Mouse (Mus musculus): Measurements from ENCODE around the gene Fkbp15.

The Fkbp15 gene

DNA sequence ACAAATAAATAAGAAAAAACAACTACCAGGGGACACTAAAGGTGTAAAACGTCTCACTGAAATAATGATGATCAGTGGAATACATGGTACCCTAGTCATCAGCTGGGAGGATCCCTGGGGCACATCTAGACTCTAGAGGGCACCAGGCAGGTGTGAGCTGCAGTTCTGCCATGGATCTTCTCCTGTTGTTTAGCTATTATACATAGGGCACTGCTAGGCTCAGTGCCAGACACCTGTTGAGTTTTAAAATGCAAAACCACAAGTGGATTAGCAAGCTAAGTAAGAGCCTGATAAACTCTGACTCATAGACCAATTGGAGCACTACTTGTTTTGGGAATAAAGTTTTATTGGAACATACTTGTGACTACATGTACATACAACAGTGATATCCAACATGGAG lies 42.1 kb downstream of the Fkbp15 start:
- DNase-seq (ENCODE audit: low read depth, low spot score) = no peak

DNA sequence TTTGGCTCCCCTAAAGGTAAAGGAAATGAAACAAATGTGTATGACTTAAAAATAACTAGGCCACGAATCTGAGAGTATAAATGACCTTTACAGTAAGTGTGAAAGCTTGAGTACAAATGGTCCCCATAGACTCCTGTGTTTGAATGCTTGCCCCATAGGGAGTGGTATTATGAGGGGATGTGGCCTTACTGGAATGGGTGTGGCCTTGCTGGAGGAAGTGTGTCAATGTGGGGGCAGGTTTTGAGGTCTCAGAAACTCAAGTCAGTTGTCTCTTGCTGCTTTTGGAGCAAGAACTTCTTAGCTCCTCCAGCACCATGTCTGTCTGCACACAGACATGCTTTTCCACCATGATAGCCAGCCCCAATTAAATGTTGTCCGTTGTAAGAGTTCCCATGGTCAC lies 43.9 kb downstream of the Fkbp15 start:
- no peak for DNase-seq (ENCODE audit: low read depth, low spot score)

DNA sequence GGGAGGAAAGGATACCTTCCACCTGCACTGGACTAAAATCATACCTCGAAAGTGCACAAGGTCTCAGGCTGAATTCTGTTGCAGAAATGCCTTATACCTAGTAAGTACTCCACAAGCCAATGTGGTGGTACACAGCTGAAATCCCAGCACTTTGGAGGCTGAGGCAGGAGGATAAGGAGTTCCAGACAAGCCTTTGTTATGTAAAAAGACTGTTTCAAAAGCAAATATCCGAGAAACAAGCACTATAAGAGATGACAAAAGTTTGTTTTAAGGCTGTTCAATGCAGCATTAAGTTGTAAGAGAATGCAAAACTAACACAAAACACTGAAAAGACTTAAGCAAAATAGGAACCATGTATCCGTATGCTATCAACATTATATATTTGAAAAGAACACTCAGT lies 45.8 kb downstream of the Fkbp15 start:
- DNase-seq (ENCODE audit: low read depth, low spot score) = no peak

DNA sequence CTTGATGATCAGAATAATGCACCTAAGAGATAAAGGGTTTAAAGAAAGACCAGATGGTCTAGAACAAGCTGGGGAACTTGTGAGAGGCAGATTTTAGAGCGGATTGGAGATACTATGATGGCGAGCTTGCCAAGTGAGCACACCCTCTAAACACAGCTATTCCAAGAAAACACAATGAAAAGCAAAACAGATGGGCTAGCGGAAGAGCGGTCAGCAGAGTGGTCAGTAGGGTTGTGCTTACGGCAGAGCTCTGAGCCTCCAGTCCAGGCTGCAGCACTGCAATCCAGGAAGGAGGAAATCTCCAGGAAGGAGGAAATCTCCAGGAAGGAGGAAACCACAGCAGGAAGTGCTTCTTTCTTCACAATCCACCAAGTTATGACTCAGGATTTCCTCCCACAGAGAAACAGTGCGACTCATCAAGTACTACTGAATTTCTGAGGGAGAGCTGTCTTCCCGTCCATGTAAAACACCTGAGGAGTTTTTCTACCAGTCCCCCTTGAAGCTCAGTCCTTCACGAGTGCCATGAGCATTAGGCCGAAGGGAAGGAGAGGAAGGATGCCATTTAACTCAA lies 46.6 kb downstream of the Fkbp15 start:
- DNase-seq (ENCODE audit: low read depth, low spot score) = no peak

DNA sequence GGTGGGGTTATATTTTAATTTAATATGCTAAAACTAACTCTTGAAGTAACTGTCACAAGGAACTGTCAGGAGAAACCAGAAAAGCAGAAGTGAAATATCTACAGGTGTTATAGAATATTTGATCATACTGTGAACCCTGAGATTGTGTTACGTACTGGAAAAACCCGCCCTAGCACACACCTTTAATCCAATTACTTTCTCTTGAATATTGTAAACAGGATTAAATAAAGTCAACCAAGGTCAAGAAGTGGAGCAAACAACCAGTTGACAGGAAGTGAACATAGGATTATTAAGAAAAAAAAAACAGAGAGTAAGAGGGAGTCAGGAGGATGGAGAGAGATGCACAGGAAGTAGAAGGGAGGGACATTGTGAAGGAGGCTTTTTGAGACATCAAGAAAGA lies 47.5 kb downstream of the Fkbp15 start:
- DNase-seq (ENCODE audit: low read depth, low spot score) = no peak

DNA sequence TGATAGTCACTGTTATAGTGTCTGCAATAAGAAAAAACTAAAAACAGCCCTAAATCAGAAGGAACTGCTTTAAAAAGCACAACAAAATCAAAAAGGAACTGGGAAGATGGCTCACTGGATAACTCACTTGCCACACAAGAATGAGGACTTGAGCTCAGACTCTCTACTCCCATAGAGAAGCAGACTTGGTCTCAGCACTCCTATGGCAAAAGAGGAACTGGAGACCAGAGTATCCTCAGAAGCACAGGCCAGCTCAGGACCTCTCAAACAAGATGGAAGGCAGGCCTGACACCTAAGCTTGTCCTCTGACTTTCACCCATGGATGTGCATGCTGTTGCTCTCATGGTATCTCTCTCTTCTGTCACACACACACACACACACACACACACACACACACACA lies 51.9 kb downstream of the Fkbp15 start:
- no peak for DNase-seq (ENCODE audit: low read depth, low spot score)

DNA sequence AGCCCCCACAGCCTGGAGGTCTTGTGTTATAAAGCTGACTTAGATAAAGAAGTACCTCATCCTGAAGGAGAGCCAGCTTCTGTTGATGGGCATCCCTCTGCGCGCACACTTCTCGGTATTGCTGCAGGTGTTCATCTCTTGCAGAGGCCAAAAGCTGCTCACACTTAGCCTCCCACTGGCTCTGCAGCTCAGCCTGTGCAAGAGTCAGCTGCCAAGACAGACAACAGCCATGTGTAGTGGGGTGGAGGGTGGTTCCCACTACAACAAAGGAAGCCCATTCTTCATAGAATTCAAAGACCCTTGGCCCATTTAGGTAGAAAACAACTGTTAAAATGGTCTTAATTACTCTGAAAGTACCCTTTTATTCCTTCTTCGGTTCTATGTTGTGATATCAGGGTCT lies 53.5 kb downstream of the Fkbp15 start:
- no peak for DNase-seq (ENCODE audit: low read depth, low spot score)

DNA sequence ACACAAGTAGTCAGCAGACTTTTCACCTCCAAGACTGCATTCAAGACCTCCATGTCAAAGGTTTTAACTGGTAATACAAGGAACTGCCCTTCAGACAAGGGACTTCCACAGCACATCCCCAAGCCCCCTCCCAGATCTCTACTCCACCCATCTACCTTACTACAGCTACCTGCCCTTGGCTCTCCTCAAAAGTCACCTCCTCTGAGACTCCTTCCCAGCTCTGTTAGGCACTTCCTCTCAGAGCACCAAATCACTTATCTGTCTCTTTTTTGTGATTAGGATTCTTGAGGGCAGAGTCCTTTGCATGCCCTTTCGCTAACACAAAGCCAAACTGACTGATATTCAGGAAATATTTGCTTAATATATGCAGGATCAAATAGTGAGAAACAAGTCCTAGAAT lies 54.0 kb downstream of the Fkbp15 start:
- DNase-seq (ENCODE audit: low read depth, low spot score) = no peak

DNA sequence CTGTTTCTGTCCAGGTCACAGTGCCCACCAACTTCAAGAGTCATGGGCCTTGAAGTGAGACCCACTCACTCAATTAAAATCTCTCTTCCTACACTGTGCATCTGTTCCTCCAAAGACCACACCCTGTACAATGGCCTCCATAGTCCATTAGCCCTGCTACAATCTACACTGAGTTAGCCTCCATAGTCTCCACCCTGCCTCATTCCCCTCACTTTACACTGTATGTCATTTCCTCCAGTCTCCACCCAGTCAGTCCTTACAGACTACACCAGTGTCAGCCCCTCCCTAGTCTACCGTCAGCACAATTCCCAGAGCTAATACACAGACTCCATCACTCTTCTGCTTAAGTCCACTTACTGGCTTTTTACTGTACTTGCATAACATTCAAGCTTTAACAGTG lies 57.1 kb downstream of the Fkbp15 start:
- no peak for DNase-seq (ENCODE audit: low read depth, low spot score)

DNA sequence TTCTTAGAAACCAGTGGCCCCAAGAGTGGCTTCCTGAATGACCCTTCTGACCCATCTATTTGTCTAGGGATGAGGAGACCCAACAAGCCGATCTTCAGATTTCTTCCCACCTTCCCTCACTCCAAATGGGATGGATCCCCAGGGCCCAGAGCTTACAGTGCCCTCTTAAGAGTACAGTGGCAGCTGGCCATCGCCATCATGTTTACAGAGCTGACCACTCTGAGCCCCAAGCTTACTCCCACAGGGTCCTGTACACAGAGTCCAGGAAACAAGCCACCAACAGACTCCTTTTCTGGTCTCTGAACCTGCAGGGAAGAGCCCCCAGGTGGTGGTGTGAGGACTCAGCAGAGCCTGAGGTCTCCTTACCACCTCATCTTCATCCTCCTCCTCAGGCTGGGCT lies 57.6 kb downstream of the Fkbp15 start:
- DNase-seq (ENCODE audit: low read depth, low spot score) = no peak

DNA sequence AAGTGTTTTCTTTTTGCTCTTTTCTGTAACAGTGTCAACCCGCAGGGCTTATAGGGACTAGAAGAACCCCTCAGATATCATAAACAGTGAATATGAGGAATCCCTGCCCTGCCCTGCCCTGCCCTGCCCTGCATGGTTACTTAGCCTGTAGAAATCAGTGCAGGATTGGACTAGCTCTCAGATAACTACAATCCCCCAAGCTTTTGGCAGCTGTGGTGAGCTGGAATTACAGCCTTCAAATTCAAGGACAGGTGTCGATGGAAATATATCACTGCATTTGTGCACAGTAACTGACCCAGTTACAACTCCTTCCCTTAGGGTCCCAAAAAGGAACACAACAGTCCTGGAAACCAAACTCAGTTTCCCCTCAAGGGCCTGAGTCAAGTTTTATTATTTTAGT lies 60.3 kb downstream of the Fkbp15 start:
- DNase-seq (ENCODE audit: low read depth, low spot score) = no peak

DNA sequence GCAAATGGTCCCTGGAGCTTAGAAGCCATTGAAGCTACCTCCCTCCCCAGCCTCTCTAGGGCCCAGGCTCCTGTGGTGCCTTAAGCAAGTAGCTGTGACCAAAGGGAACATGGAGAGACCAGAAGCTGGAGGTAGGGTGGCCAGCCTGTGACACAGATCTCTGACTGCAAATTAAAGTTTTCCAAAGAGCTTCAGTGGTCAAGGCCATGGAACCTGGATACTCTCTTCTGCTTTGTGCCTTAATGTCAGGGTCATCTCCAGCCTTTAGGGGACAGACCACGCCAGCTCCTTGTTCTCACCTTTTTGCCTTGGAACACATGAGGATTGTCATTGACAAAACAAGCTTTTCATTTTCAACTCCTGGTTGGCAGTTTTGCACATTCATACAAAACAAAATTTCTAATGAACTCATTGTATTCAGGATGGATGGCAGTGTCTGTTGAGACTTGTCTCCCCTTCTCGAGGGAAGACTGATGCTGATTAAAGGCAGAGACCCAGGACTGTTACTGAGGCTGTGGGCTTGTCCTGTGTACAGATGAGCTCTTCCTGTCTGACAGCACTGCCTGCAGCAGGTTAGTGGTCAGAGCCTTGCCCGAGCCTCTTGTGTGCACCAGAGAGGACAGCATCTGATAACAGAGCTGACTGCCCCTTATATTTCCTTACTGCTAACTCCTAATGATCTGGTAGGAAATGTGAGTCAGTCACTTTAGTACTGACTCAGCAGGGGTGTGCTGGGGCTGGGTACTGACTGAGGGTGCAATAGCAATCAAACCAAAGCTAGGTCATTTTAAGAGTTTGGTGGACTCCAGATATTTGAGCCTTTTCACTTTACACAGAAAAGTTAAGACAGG lies 62.8 kb downstream of the Fkbp15 start:
- DNase-seq (ENCODE audit: low read depth, low spot score) = no peak

DNA sequence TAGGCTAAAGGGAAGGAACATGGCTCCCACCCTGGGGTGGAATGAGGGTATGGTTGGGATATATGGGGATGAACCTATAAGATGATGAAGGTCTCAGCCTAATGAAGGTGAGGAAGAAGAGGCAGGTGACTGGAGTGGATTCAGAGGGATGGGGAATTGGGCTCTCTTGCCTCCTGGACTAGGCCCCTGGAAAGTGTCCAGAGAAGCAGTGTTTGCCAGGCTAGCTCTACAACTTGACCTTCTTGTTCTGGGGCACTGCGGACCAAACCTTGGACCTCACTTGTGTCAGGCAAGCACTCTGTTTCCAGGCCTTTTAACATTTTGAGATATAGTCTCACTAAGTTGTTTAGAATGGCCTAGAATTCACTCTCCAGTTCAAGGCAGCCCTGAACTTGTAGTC lies 65.6 kb downstream of the Fkbp15 start:
- DNase-seq (ENCODE audit: low read depth, low spot score) = no peak

DNA sequence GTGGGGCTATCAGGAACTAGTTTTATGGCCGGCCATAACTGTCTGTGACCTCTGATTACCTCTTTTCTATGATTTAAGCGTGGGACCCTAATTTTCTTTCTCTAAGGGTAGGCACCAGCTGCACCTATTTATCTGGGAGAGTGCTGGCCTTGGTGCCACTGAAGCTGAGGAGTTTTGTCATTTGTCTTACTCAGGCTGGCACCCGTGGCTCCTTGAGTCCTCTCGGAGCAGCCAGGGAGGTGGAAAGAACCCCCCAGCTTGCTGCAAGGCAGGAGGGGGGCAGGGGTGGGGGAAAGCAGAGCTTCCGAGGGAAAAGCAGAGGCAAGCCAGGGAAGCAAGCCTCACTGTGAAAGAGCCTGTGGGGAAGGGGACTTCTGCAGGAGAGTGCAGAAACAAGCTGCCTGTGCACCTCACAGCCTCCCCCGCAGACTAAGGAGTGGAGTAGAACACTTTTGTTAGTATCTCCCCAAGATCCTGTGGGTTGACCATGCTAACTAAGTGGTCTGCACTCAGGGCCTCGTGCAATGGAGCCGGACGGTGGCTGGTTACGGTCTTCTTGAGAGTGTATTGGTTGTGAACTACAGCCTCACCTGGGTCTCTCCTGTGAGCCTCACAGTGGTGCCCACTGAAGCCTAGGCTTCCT lies 67.0 kb downstream of the Fkbp15 start:
- DNase-seq (ENCODE audit: low read depth, low spot score) = no peak

DNA sequence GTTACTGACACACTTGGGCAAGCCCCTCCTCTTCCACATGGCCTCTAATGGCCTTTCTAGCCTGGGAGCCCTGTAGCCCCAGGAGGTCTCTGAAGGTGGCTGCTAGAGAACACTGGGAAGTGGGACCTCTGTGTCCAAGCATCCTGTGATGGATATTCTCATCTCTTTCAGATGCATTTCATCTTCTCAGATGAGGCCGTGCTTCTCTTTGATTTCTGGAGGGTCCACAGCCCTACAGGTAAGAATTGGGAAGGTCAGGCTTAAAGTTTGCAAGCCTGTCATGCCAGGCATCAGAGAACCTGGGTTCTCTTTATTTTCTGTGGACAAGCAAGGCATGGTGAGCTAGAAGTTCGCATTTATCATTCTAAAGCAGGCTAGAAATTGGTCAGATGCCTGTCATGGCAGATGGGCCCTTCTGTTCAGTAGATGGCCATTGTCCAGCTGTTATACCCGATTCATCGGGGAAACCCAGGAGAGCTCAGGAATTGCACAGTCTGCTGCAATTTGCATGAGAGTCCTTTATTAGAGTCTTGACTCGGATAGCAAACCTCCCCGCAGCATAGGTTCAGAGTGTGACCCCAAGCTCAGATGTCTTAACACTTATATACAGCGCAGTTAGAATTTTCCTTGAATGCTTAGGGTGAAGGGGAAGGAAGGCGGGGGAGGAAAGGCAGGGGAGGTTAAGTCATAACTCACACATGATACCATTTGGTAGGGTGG lies 67.7 kb downstream of the Fkbp15 start:
- no peak for DNase-seq (ENCODE audit: low read depth, low spot score)

DNA sequence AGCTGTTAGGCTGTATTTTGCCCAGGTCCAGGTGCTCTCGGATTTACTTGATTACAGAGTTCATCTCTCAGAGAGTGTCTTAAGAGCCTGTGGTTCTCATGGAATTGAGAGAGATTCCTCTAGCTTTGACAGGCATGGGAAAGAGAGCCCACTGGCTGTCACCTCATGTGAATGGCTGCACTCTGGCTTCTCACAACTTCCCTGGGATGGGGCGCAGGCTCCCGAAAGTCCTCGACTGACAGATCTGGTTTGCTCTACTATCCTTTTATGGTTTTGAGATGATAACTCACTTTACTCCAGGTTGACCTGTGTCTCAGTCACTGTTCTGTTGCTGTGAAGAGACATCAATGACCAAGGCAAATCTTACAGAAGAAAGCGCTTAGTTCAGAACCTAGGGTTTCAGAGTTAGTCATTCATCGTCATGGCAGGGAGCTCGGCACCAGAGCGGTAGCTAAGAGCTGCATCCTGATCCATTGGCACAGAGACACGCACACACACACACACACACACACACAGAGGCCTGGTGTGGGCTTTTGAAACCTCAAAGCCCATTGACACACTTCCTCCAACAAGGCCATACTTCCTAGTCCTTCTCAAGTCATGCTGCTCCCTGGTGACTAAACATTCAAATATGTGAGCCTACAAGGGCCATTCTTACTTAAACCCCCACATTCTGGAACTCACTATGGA lies 69.4 kb downstream of the Fkbp15 start:
- no peak for DNase-seq (ENCODE audit: low read depth, low spot score)

DNA sequence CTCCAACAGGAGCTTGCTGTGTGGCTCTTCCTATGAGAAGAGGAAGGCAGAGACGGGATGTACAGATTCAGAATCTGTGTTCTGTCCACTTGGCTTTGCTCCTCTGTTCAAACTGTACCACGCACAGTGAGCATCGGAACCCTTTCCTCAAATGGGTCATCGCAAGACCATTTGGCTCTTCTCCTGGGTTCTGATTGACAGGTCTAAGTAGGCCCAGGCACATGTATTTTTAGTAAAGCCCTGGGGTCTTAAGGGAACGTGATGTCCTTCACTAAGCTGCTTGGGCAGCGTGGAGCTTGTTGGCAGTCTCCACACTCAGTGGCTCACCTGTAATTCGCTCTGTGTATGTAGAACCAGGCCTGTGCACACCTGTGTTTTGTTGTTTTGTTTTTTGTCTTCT lies 71.1 kb downstream of the Fkbp15 start:
- DNase-seq (ENCODE audit: low read depth, low spot score) = peak; percentile 40

DNA sequence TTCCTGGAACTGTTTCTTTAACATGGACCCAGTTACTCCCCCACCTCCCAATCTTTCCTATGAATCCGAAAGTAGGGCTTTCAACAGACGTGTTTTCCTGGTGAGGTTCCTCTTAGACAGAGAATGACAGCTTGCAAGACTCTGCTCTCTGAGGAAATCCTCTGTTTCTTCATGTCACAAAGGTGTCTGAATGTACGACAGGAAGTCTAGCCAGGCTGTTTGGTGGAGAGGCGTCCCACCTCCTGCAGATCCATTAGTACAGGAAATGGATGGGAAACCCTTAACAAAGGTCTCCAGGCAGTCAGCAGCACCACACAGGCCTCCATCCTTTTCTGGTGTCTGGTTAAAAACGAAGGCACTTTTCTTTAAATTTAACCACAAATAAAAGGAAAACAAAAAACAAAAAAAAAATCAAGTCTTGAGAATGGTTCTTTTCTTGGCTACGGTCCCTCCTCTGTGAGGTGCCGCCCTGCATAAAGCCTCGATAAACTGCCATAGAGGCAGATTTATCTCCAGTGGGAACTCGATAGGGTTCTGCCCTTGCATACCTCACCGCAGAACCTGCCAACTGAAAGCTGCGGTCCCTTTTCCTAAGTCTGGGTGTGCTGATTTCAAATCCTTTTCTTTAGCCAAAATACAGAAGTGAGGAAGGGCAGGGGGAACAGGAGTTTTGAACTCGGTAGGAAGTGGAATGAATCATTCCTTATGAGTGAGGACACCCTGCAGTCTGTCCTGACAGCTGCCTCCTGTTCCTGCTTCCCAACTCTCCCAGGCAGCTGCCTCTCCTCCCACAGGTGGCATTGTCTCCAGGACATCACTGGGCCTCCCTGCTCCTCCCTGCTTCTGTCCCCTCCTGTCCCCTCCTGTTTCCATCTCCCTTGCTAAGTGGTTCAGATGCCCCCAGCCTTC lies 73.1 kb downstream of the Fkbp15 start:
- DNase-seq (ENCODE audit: low read depth, low spot score) = no peak

DNA sequence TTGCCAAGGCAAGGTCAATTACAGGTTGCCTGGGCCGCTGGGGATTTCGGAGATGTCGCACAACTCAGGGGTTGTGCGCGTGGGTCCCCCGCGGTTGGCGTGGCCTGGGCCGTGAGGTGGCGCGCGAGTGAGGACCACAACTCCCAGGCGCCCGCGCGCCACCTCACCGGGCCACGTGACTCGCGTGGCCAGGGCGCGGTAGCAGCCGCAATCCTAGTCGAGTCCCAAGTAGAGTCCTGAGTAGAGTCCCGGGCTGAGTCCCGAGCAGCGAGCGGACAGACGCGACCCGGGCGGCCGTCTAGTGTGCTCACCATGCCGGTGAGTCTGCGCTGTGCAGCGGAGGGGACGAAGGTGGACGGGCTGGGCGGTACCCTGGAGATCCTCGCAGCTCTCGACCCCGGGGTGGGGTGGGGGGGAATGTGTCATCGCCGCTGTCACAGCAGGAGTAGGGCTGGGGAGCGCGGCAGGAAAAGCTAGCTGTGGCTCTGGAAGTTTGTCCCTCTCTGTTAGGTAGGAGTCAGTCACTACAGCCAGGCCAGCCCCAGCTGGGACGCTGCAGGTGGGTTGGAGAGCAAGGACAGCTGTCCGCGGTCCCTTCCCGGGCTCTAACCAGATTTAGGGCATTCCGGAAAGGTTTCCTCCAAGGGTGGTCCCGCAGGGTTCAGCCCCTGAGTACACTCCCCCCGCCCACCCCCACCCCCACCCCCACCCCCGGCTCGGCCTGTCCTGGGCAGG lies 73.9 kb downstream of the Fkbp15 start:
- DNase-seq (ENCODE audit: low read depth, low spot score) = peak; percentile 58

DNA sequence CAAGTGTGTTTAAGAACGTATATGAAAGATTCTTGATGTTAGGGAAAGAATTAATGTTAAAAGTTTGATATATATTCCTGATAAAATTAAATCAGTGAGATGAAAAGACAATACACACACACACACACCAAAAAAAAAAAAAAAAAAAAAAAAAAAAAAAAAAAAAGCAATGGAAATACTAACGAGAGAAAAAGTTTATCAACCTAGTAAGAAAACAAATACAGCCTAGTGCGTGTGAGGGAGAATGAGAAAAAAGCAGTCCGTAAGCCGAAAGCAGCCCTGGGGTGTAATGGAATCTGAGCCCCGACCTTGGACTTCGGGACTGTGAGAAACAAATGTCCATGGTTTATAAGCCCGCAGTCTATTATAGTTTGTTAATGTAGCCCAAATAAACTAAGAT lies 74.8 kb downstream of the Fkbp15 start:
- DNase-seq (ENCODE audit: low read depth, low spot score) = no peak
